8 mouse cellular contexts compared by ENCODE assay signal in genomic region chr4:117893376-117893775, GRCm38 (mm10). TPM values are rescaled to one million over a fixed set of nuclear protein-coding genes. Genes with fewer than 3 reads are reported as not detected.
DNase-seq lines count a peak whose midpoint lies in the region; ATAC-seq and TF ChIP-seq lines count a peak whose summit lies in the region.

No protein-coding gene starts in this region.

- peak; percentile 49 for ATAC-seq in common myeloid progenitor, adult 5-6 weeks (replicated peaks; ENCODE audit: low read depth, poor library complexity, severe bottlenecking)
- no peak for ATAC-seq in monocyte, adult 5-6 weeks (replicated peaks; ENCODE audit: insufficient number of reproducible peaks, low FRiP score, low TSS enrichment, poor library complexity, severe bottlenecking)
- no peak for ATAC-seq in megakaryocyte, adult 5-6 weeks (ENCODE audit: poor library complexity, severe bottlenecking)

- TF ChIP-seq CTCF in layer of hippocampus, adult 2 months (conservative IDR thresholded peaks at IDR 0.05) = no peak

- H3K27ac ChIP-seq in layer of hippocampus, adult 2 months = no peak overlapping the region

- H3K4me3 ChIP-seq in layer of hippocampus, adult 2 months = no peak overlapping the region

- peak; percentile 38 to 74 for DNase-seq in heart, adult 18-20 months
- no peak for DNase-seq in heart, postnatal 25 days (ENCODE audit: low spot score)
- DNase-seq in B cell, adult 2 months = peak; percentile 76
- peak; percentile 73 for DNase-seq in lung, postnatal 14 days
- no peak for DNase-seq in layer of hippocampus, adult 2 months (ENCODE audit: low spot score in 2 of 2)

- intact Hi-C loops in heart, postnatal 25 days (cut with DNase I) = no loop called here

RNA-seq across cellular contexts. Expression of gene Dph2, which starts 1.5 kb away (rescaled TPM):
- 1 to 10 TPM; 3.8 TPM for total RNA-seq in heart, adult 18-20 months (2021)
- total RNA-seq in heart, postnatal 25 days (2021) = 1 to 10 TPM; 3.2 to 4.4 TPM
- total RNA-seq in common myeloid progenitor, adult 5-6 weeks (2017) = 6.6 and 7.0 TPM in 2 replicates
- 2.1 to 15.0 TPM (median 4.2 TPM) in 3 replicates for total RNA-seq in monocyte, adult 5-6 weeks (2017)
- total RNA-seq in megakaryocyte, adult 5-6 weeks (2015) = 5.2 and 6.5 TPM in 2 replicates
- 4.1 and 4.3 TPM in 2 replicates for total RNA-seq in megakaryocyte, adult 5-6 weeks (2017)
- 10 to 100 TPM; 10.1 to 12.1 TPM for total RNA-seq in layer of hippocampus, adult 2 months (2021)

RNA-seq across cellular contexts. Expression of gene Atp6v0b, which starts 6.2 kb away (rescaled TPM):
- 100 to 1,000 TPM in 1 of 2 experiments, 10 to 100 TPM in 1; 96.3 to 121 TPM for total RNA-seq in heart, adult 18-20 months (2021)
- total RNA-seq in heart, postnatal 25 days (2021) = 100 to 1,000 TPM; 111 to 127 TPM
- 54.1 and 85.0 TPM in 2 replicates for total RNA-seq in common myeloid progenitor, adult 5-6 weeks (2017)
- total RNA-seq in monocyte, adult 5-6 weeks (2017) = 121 to 188 TPM (median 178 TPM) in 3 replicates
- 482 and 584 TPM in 2 replicates for total RNA-seq in megakaryocyte, adult 5-6 weeks (2015)
- total RNA-seq in megakaryocyte, adult 5-6 weeks (2017) = 229 and 245 TPM in 2 replicates
- 100 to 1,000 TPM; 411 to 424 TPM for total RNA-seq in layer of hippocampus, adult 2 months (2021)

RNA-seq across cellular contexts. Expression of gene B4galt2, which starts 10.1 kb away (rescaled TPM):
- total RNA-seq in heart, adult 18-20 months (2021) = 1 to 10 TPM; 4.0 to 4.4 TPM
- 1 to 10 TPM; 4.5 to 5.2 TPM for total RNA-seq in heart, postnatal 25 days (2021)
- total RNA-seq in common myeloid progenitor, adult 5-6 weeks (2017) = 0.34 TPM in 1 of 2 replicates, not detected in the other
- total RNA-seq in monocyte, adult 5-6 weeks (2017) = not detected in 3 replicates
- total RNA-seq in megakaryocyte, adult 5-6 weeks (2015) = not detected in 2 replicates
- total RNA-seq in megakaryocyte, adult 5-6 weeks (2017) = 0.61 TPM in 1 of 2 replicates, not detected in the other
- 10 to 100 TPM; 58.6 to 61.3 TPM for total RNA-seq in layer of hippocampus, adult 2 months (2021)

RNA-seq across cellular contexts. Expression of gene Ccdc24, which starts 21.0 kb away (rescaled TPM):
- under 1 TPM; 0.30 to 0.64 TPM for total RNA-seq in heart, adult 18-20 months (2021)
- total RNA-seq in heart, postnatal 25 days (2021) = under 1 TPM; 0.13 to 0.39 TPM
- 0.15 and 0.32 TPM in 2 replicates for total RNA-seq in common myeloid progenitor, adult 5-6 weeks (2017)
- total RNA-seq in monocyte, adult 5-6 weeks (2017) = not detected in 3 replicates
- not detected in 2 replicates for total RNA-seq in megakaryocyte, adult 5-6 weeks (2015)
- not detected in 2 replicates for total RNA-seq in megakaryocyte, adult 5-6 weeks (2017)
- 1 to 10 TPM in 1 of 2 experiments, under 1 TPM in 1; 0.79 to 2.0 TPM for total RNA-seq in layer of hippocampus, adult 2 months (2021)

RNA-seq across cellular contexts. Expression of gene Ipo13, which starts 21.4 kb away (rescaled TPM):
- 10 to 100 TPM; 68.3 to 72.5 TPM for total RNA-seq in heart, adult 18-20 months (2021)
- 10 to 100 TPM; 76.0 to 77.1 TPM for total RNA-seq in heart, postnatal 25 days (2021)
- total RNA-seq in common myeloid progenitor, adult 5-6 weeks (2017) = 11.3 and 17.9 TPM in 2 replicates
- total RNA-seq in monocyte, adult 5-6 weeks (2017) = 4.4 to 15.6 TPM (median 7.5 TPM) in 3 replicates
- total RNA-seq in megakaryocyte, adult 5-6 weeks (2015) = 15.5 and 17.0 TPM in 2 replicates
- total RNA-seq in megakaryocyte, adult 5-6 weeks (2017) = 8.7 and 11.2 TPM in 2 replicates
- total RNA-seq in layer of hippocampus, adult 2 months (2021) = 100 to 1,000 TPM; 133 to 138 TPM

Comparison
In these comparisons a context has a peak if more than half of its experiments do, and no peak if none do; other contexts are left out.
1. DNase-seq: peak in heart, adult 18-20 months (2 of 2), B cell, adult 2 months (2 of 2) and lung, postnatal 14 days (single experiment); none in heart, postnatal 25 days (single experiment) and layer of hippocampus, adult 2 months (0 of 2).
2. RNA of gene B4galt2, which starts 10.1 kb away (total RNA-seq): 58.6 to 61.3 TPM in layer of hippocampus, adult 2 months; 4.5 to 5.2 TPM in heart, postnatal 25 days, 4.0 to 4.4 TPM in heart, adult 18-20 months, 0.34 TPM in common myeloid progenitor, adult 5-6 weeks, not detected in monocyte, adult 5-6 weeks and 0.61 TPM in megakaryocyte, adult 5-6 weeks; every median in the first group is over 4 times any median in the second.